Mouse (Mus musculus): ENCODE data around the gene Ndrg4. TPM values are rescaled to one million over a fixed set of nuclear protein-coding genes. Genes with fewer than 3 reads are reported as not detected.

The Ndrg4 gene
- polyA plus RNA-seq, 1 experiment from 2014 or later, result 256 TPM

DNA sequence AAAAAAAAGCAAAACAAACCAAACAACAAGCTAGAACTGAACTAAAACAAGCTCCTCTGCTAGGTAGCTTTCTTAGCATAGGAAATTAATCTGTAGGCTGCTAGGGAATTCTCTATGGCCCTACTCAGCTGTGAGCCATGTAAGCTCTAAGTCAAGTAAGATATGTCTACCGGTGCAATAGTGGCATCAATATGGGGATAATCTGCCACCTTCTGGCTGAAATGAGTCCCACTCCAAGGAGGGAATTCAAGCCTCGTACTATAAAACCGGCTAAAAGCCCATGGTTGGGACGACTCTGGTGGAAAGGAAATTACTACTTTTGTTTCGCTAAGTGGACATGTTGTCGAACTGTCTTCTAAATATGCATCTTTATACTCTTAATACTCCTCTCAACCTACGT, 61.8 kb downstream of the Ndrg4 start:
- Histone ChIP-seq H3K9ac (no peak overlapping the region), H3K27ac (replicated peaks) (no peak overlapping the region), H3K4me2 (no peak overlapping the region), H3K27me3 (replicated peaks) (no peaks in the 10 kb centered on the region), H3K9me3 (no peaks in the 10 kb centered on the region), H3K4me1 (no peaks in the 10 kb centered on the region), H3K36me3 (peaks cover 95% of the 10 kb centered on the region), H3K4me3 (no peak overlapping the region)
- WGBS, result 77% methylated on average over 7 of the region's 7 CpGs
- no peak for ATAC-seq (ENCODE audit: extremely low read depth, insufficient number of reproducible peaks, low FRiP score, low TSS enrichment)

DNA sequence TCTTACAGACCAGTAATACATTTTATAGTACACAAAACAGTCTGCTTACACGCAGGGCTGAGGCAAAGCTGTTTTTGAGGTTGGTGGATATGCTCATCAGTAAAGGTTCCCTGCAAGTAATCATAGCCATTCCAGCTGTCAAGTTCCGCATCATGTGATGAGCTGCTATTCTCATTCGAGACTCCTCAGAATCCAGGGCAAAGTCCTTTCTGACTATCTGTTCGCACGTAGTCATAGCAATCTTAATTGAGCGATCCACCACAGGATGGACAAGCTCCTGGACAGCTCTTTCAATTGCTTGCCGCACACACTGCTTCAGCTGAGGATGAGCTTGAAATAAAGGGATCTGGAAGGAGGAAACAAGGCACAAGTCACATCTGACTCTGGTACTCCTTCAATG, 65.0 kb downstream of the Ndrg4 start:
- no peak for ATAC-seq (ENCODE audit: extremely low read depth, insufficient number of reproducible peaks, low FRiP score, low TSS enrichment)
- no peaks in the 10 kb centered on the region for H3K9me3 ChIP-seq
- H3K36me3 ChIP-seq, result peaks cover 97% of the 10 kb centered on the region
- WGBS, result 85% methylated on average over 7 of the region's 7 CpGs
- H3K27me3 ChIP-seq (replicated peaks), result no peaks in the 10 kb centered on the region
- H3K4me2 ChIP-seq, result no peak overlapping the region
- H3K9ac ChIP-seq, result no peak overlapping the region
- H3K4me3 ChIP-seq, result no peak overlapping the region
- no peaks in the 10 kb centered on the region for H3K4me1 ChIP-seq
- H3K27ac ChIP-seq (replicated peaks), result no peak overlapping the region

DNA sequence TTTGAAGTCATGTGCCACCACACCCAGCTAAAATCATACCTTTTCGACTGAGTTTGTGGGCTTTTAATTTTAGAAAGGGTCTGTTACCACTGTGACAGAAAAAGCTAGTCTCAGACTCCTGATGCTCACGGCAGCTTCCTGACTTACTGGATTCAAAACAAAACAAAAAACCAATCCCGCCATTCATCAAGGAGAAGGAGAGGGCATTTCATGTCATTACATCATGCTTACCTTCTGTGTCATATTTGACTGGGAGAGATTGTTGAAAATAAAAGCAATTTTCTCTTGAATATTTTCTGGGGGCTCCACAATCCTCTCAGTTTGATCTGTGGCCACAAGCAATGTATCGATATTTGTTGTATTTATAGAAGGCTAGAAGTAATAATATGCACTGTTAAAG, 71.2 kb downstream of the Ndrg4 start:
- no peak for ATAC-seq (ENCODE audit: extremely low read depth, insufficient number of reproducible peaks, low FRiP score, low TSS enrichment)
- 88% methylated on average over 4 of the region's 4 CpGs for WGBS
- Histone ChIP-seq H3K27ac (replicated peaks) (no peak overlapping the region), H3K4me1 (no peaks in the 10 kb centered on the region), H3K9me3 (no peaks in the 10 kb centered on the region), H3K4me3 (no peak overlapping the region), H3K27me3 (replicated peaks) (no peaks in the 10 kb centered on the region), H3K36me3 (peaks cover 97% of the 10 kb centered on the region), H3K9ac (no peak overlapping the region), H3K4me2 (no peak overlapping the region)

DNA sequence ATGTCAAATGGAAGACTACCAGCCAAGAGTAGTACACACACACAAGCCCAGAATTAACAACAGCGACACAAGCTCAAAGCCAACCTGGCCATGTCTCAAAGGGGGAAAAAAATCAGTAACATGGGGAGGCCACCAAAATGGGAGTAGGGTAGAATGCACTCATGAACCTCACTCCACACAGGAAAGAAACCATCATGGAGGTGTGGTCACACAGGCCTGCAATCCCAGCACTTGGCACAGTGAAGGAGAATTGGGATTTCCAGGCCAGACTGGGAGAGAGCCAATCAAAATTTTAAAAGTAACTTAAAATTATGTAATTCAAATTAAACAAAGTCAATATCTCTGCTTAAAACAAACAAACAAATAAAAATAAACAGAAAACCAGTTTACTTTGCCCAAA, 75.1 kb downstream of the Ndrg4 start:
- H3K9me3 ChIP-seq, result no peaks in the 10 kb centered on the region
- no peak for ATAC-seq (ENCODE audit: extremely low read depth, insufficient number of reproducible peaks, low FRiP score, low TSS enrichment)
- no peaks in the 10 kb centered on the region for H3K27me3 ChIP-seq (replicated peaks)
- no peak overlapping the region for H3K9ac ChIP-seq
- H3K4me1 ChIP-seq, result no peaks in the 10 kb centered on the region
- peaks cover 96% of the 10 kb centered on the region for H3K36me3 ChIP-seq
- no peak overlapping the region for H3K4me2 ChIP-seq
- H3K27ac ChIP-seq (replicated peaks), result no peak overlapping the region
- 100% methylated on average over 1 of the region's 1 CpGs for WGBS
- H3K4me3 ChIP-seq, result no peak overlapping the region

DNA sequence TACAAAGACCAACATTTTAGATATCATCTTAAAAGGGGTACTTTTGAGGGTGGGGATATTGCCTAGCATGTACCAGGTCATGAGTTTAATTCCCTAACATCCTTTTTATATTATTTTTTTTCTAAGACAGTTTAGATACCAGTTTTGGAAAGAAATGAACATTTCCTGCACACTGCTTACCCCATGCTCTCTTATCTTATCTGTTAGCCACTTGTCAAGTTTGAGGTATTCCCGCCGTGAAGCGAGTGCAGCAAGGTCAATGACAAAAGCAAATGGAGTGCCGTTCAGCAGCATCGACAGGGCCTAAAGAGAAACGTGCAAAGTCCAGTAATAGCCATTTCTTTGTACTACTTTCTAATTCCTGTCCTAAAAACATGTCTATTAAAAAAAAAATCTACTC, 83.5 kb downstream of the Ndrg4 start:
- WGBS, result 9% methylated on average over 6 of the region's 6 CpGs
- Histone ChIP-seq H3K9me3 (no peaks in the 10 kb centered on the region), H3K4me1 (peaks cover 10% of the 10 kb centered on the region), H3K27ac (replicated peaks) (no peak overlapping the region), H3K4me3 (no peak overlapping the region), H3K9ac (no peak overlapping the region), H3K4me2 (no peak overlapping the region), H3K27me3 (replicated peaks) (no peaks in the 10 kb centered on the region), H3K36me3 (peaks cover 93% of the 10 kb centered on the region)
- no peak for ATAC-seq (ENCODE audit: extremely low read depth, insufficient number of reproducible peaks, low FRiP score, low TSS enrichment)

DNA sequence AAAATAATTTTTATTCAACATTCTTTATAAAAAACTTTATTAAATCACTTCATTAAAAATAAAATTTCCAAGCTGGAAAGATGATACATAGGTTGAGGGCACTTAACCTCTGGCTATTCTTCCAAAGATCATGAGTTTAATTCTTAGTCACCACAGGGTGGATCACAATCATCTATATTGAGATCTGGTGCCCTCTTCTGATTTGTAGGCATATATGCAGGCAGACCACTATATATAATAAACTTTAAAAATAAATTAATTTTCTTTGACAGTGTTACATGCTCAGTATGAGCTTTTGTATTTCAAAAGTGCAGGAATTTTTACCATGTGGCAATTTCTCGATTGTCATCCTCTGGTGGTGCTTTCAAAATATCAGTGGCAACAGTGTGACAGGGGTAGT, 87.4 kb downstream of the Ndrg4 start:
- Histone ChIP-seq H3K27me3 (replicated peaks) (no peaks in the 10 kb centered on the region), H3K9me3 (no peaks in the 10 kb centered on the region), H3K4me1 (peaks cover 10% of the 10 kb centered on the region), H3K9ac (no peak overlapping the region), H3K36me3 (peaks cover 94% of the 10 kb centered on the region), H3K4me3 (no peak overlapping the region), H3K27ac (replicated peaks) (no peak overlapping the region), H3K4me2 (no peak overlapping the region)
- WGBS, result 70% methylated on average over 1 of the region's 1 CpGs
- no peak for ATAC-seq (ENCODE audit: extremely low read depth, insufficient number of reproducible peaks, low FRiP score, low TSS enrichment)

Small RNAs within 50 kb of the gene (microRNA-seq; reads per million reads assigned to microRNA genes)
- 3.1 reads per million, percentile 12 among the genes with 10 or more reads in this experiment for gene Mir7073

Other genes starting within 250 kb of the Ndrg4 start
- gene Cfap20, start 242.1 kb upstream of the Ndrg4 start, polyA plus RNA-seq (2015; fragmentation: Nextera tagmentation; extraction: Ambion mirVana), result 151 and 167 TPM in 2 replicates
- 7.1 TPM in 2 replicates for gene Csnk2a2, start 186.9 kb upstream of the Ndrg4 start, polyA plus RNA-seq (2015; fragmentation: Nextera tagmentation; extraction: Ambion mirVana)
- 2.2 and 2.4 TPM in 2 replicates for gene Ccdc113, start 142.9 kb upstream of the Ndrg4 start, polyA plus RNA-seq (2015; fragmentation: Nextera tagmentation; extraction: Ambion mirVana)
- gene Prss54, start 100.6 kb upstream of the Ndrg4 start, polyA plus RNA-seq (2015; fragmentation: Nextera tagmentation; extraction: Ambion mirVana), result not detected in 2 replicates
- 15.7 and 16.4 TPM in 2 replicates for gene Gins3, start 43.5 kb upstream of the Ndrg4 start, polyA plus RNA-seq (2015; fragmentation: Nextera tagmentation; extraction: Ambion mirVana)
- 15.9 and 18.1 TPM in 2 replicates for gene Setd6, start 38.9 kb downstream of the Ndrg4 start, polyA plus RNA-seq (2015; fragmentation: Nextera tagmentation; extraction: Ambion mirVana)
- gene Cnot1, start 130.5 kb downstream of the Ndrg4 start, polyA plus RNA-seq (2015; fragmentation: Nextera tagmentation; extraction: Ambion mirVana), result 42.8 and 47.4 TPM in 2 replicates
- 255 and 274 TPM in 2 replicates for gene Sap18b, start 148.4 kb downstream of the Ndrg4 start, polyA plus RNA-seq (2015; fragmentation: Nextera tagmentation; extraction: Ambion mirVana)
- 11.7 and 12.4 TPM in 2 replicates for gene Slc38a7, start 176.6 kb downstream of the Ndrg4 start, polyA plus RNA-seq (2015; fragmentation: Nextera tagmentation; extraction: Ambion mirVana)
- 322 and 326 TPM in 2 replicates for gene Got2, start 211.6 kb downstream of the Ndrg4 start, polyA plus RNA-seq (2015; fragmentation: Nextera tagmentation; extraction: Ambion mirVana)

Measured in heart, embryonic 13.5 days (tissue).